Mouse (Mus musculus) stomach, adult 2 months (tissue): ENCODE results near the gene Tox4. TPM values are rescaled to one million over a fixed set of nuclear protein-coding genes. Genes with fewer than 3 reads are reported as not detected.

Experiments used
- polyA plus RNA-seq: library from polyadenylated mRNA; depleted of rRNA; stranded (reverse); fragments of >200 nt; gene quantifications from 2 replicates; pipeline ENCODE4 v1.2.3, GENCODE M21; 2012; rRNA removed

Tox4 gene
- 12.2 and 13.6 TPM in 2 replicates for polyA plus RNA-seq

DNA sequence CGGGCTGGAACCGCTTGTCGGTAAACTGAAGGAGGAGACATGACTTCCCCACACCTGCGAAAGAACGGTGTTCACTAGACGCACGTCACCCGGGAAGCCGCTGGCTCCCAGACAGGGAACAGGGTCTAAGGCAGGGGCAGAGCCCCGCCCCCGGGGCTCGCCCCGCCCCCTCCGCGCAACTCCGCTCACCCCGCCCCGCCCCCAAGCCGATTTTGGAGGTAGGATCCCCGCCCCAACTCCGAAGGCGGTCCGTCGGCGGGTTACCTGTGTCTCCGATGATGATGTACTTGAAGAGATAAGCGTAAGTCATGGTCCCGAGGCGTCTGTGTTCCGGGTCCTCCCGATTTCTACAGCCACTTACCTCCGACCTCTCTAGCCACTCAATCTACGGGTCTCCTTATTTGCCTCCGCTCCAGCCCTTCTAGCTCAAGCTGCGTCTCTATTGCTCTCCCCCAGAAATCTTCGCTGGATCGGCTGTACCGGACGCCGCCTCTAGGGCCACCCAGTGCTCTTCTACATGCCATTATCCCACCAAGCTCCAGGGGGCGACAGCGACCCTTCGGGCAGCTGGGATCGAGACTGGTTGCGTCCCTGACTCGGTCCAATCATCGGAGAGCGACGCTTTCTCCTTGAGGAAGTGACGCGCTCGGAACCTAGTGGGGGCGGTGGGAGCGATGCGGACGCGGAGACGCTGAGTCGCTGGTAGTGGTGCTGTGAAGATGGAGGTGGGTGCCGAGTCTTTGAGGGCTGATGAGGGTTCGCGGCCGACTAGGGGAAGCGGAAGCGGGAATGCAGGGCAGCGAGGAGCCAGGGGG, at the start of gene Tox4, which contains the start of gene Rab2b:
Gene Tox4, plus strand, starts transcription at position 215 of the 815 bp plus-strand sequence.
Gene Rab2b, minus strand, starts transcription at position 614 of the 815 bp plus-strand sequence.

DNA sequence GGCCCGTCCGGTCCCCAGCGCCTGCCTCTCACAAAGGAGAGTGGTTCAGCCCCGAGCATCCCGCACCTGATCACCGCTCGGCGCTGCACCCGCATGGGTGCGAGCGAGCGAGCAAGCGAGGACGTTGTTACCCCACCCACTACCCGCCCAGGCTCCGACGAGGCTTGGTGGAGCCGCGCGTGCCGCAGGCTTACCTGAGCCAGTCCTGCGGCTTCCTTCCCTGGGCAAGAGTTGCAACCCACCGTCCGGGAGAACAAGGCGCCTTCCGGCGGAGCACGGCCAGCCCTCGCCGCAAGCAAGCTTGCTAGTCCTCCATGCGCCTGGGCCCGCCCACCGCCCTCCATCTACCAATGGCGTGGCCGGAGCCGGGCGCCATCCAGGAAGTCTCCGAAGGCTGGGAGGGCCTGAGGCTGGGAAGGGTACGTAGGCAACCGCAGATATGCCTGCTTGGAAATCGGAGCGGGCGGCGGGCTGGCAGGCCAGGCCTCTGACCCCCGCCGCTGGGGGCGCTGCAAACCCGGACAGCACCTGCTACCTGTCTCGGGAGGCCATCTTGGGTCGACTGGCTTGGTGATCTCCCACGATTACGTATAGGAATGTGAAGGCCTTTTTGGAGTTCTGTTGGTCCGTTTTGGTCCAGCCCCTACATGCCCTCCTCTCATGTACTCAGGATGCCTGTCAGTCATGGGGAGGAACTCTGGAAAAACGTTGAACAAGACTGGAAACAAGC, 21.3 kb upstream of the Tox4 start, which contains the start of gene Chd8:
Gene Chd8, minus strand, starts transcription at position 297 of the 730 bp plus-strand sequence.

DNA sequence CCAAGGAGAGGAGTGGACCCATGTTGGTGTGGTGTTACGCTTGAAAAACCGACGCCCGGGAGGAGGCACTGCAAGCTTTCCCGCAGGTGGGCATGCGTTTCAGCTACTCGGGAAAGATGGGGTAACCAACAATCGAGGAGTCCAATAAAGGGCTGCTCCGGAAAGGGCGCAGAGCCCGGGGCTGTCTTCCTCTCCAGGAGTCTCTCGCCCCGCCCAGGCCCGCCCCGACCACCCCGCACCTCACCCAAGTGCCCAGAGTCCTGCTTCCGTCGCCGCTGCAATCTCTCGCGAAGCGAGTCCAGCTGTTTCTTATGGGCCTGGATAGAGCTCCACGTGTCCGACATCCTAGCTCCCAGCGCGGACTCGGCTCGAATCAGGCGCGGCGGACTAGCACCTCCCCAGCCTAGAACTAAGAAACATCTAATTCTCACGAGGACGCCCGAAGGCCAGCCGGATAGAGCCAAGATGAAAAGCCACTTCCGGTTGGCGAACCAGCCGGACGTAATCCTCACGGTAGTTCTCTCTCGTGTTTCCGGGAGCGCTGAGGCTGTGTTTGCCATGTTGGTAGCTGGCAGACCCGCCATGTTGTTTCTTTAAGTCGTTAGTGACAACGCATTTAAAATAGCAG, 25.8 kb downstream of the Tox4 start, which contains the start of gene Mettl3:
Gene Mettl3, minus strand, starts transcription at position 485 of the 628 bp plus-strand sequence.

DNA sequence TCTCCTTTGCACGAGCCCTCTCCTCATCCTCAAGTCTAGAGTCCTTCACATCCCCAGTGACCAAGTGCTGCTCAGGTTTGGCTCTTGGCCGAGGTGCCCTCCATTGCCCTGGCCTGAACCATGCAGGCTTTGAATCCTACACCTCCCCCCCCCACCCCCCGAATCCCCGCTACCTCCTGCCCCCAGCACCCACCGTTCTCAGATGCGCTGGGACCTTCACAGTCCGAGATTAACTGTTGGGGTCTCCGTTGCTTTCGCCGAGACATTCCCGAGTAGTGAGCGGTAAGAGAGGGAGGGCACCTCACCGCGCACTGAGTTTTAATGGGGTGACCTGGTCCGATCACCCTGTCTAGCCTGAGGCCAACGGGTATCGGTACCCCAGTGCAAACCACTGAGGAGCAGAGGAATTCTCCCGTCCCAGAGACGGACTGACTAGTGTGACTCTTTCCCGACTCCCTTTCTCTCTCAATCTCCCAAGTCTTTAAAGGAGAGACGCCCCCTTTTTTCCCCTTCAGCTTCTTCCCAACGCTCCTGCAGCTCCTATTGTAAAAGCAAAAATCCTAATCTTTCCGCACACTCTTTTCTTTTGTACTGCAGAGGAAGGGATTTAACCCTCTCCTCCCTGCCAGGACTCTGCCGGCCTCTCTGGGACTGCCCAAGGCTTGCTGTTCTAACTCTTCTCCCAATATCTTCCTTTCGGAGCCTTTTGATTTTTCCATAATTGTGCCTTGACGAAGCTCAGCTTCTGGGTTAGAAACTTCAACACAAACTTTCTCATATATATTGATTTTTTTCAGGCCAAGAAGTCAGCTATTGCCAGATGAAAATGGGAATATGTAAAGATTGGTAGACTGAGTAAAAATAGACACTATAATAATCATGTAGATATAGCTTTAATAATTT, 49.2 kb downstream of the Tox4 start, which contains the start of gene Sall2:
Gene Sall2, minus strand, starts transcription at position 853 of the 903 bp plus-strand sequence.

Other genes starting within 250 kb of the Tox4 start
- not detected in 2 replicates for gene Olfr221, start 236.7 kb upstream of the Tox4 start, polyA plus RNA-seq
- 10.7 and 21.2 TPM in 2 replicates for gene Hnrnpc, start 175.1 kb upstream of the Tox4 start, polyA plus RNA-seq
- gene Rpgrip1, start 168.4 kb upstream of the Tox4 start, polyA plus RNA-seq = 0.41 and 1.6 TPM in 2 replicates
- 2.0 and 3.1 TPM in 2 replicates for gene Supt16, start 81.7 kb upstream of the Tox4 start, polyA plus RNA-seq
- 10.5 and 13.2 TPM in 2 replicates for gene Chd8, start 21.4 kb upstream of the Tox4 start, polyA plus RNA-seq
- 1.1 and 1.8 TPM in 2 replicates for gene Rab2b, start 399 bp downstream of the Tox4 start, polyA plus RNA-seq
- gene Mettl3, start 26.0 kb downstream of the Tox4 start, polyA plus RNA-seq = 5.2 and 7.9 TPM in 2 replicates
- 0.73 and 0.97 TPM in 2 replicates for gene Sall2, start 49.6 kb downstream of the Tox4 start, polyA plus RNA-seq
- not detected in 2 replicates for gene Olfr1513, start 77.3 kb downstream of the Tox4 start, polyA plus RNA-seq
- not detected in 2 replicates for gene Olfr1512, start 100.0 kb downstream of the Tox4 start, polyA plus RNA-seq
- gene Olfr1511, start 118.2 kb downstream of the Tox4 start, polyA plus RNA-seq = not detected in 2 replicates
- gene Olfr1510, start 135.2 kb downstream of the Tox4 start, polyA plus RNA-seq = not detected in 2 replicates
- not detected in 2 replicates for gene Olfr1509, start 163.8 kb downstream of the Tox4 start, polyA plus RNA-seq
- not detected in 2 replicates for gene Olfr1508, start 188.3 kb downstream of the Tox4 start, polyA plus RNA-seq
- gene Olfr1507, start 216.6 kb downstream of the Tox4 start, polyA plus RNA-seq = not detected in 2 replicates